Mouse (Mus musculus) common myeloid progenitor, adult 5-6 weeks (primary cell): ENCODE results near the gene Yars. TPM values are rescaled to one million over a fixed set of nuclear protein-coding genes. Genes with fewer than 3 reads are reported as not detected.

ENCODE experiments used
- total RNA-seq: library from RNA; stranded (forward); fragments of 200-1000, 187-1606 nt; gene quantifications from 2 replicates; pipeline ENCODE4 v1.2.3, GENCODE M21; 2017

Gene Yars
- total RNA-seq, 1 experiment from 2014 or later = 62.3 TPM

Other genes starting within 250 kb of the Yars start
- gene Azin2, start 227.3 kb upstream of the Yars start, total RNA-seq = 1.1 and 1.6 TPM in 2 replicates
- 148 and 164 TPM in 2 replicates for gene Ak2, start 197.8 kb upstream of the Yars start, total RNA-seq
- gene Rnf19b, start 131.5 kb upstream of the Yars start, total RNA-seq = 33.2 and 35.7 TPM in 2 replicates
- gene Tmem54, start 84.2 kb upstream of the Yars start, total RNA-seq = not detected in 2 replicates
- gene Hpca, start 67.7 kb upstream of the Yars start, total RNA-seq = 0.41 TPM in 1 of 2 replicates, not detected in the other
- gene Fndc5, start 52.8 kb upstream of the Yars start, total RNA-seq = not detected in 2 replicates
- 15.3 and 22.3 TPM in 2 replicates for gene S100pbp, start within 50 bp of the Yars start, total RNA-seq
- gene C77080, start 71.6 kb downstream of the Yars start, total RNA-seq = 0.15 and 1.1 TPM in 2 replicates
- not detected in 2 replicates for gene Sync, start 97.9 kb downstream of the Yars start, total RNA-seq
- gene Rbbp4, start 145.6 kb downstream of the Yars start, total RNA-seq = 120 and 139 TPM in 2 replicates
- 59.1 and 73.1 TPM in 2 replicates for gene Zbtb8os, start 145.9 kb downstream of the Yars start, total RNA-seq
- 9.6 and 10.6 TPM in 2 replicates for gene Zbtb8a, start 188.4 kb downstream of the Yars start, total RNA-seq